Mouse (Mus musculus) gastrocnemius, postnatal 10 days (tissue): ENCODE data around the gene Agfg2. TPM values are rescaled to one million over a fixed set of nuclear protein-coding genes. Genes with fewer than 3 reads are reported as not detected.
"Not testable (repeated sequence)": the region's sequence is repeated elsewhere in the genome, so short reads cannot be mapped to it uniquely, and the experiment has no call there.

Experiments
- DNase-seq: peaks from one replicate; pipeline ENCODE4 v3.0.0; 2021; ENCODE audit warnings: mixed read lengths
- total RNA-seq, 2 experiments: library from RNA; stranded (reverse); gene quantifications; 2 replicates each; pipeline ENCODE4 v1.2.3; 2021

Agfg2 gene
- total RNA-seq, 2 experiments from 2014 or later = 4.3 to 5.9 TPM

DNA sequence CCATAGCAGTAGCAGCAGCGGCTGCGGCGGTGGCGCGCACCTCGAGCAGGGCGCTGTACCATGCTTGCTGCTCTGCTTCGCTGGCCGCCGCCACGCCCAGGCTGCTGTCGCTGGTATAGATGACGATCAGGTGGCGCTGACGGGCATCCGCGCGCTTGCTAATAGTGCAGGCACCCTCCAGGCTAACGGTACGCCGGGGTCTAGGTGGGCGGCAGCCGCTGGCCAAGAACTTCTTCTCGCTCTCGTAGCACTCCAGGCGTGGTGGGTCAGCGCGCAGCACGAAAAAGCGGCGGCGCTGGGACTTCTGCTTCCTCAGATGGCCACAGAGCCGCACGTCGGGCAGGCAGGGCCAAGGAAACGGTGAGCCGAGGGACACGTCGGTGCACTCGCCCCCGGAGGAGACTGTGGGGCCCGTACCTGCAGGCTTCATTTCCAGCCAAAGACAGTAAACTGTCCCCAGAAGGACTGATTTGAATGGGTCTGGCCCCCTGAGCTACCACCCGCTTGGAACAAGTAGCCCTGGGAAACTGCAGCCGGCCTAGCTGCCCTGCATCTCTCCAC, 39.4 kb downstream of the Agfg2 start:
- DNase-seq = no peak

DNA sequence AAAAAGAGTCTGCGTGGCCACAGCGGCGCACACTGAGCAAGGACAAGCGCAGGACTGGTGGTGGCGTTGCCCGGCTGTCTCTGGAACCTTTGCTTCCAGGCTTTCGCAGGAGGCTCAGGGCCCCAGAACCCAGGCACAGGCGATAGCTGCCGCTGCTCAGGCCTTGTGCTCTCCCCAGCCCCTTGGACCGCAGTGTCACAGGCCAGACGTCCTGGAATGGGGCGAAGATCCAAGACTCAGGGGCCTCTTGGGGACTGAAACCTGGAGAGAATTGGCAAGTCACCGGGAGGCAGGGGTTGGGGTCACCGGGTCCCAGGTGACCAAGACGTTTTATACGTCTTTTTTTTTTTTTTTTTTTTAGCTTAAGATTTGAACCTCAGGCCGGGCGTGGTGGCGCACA, 40.0 kb downstream of the Agfg2 start:
- DNase-seq = no peak

DNA sequence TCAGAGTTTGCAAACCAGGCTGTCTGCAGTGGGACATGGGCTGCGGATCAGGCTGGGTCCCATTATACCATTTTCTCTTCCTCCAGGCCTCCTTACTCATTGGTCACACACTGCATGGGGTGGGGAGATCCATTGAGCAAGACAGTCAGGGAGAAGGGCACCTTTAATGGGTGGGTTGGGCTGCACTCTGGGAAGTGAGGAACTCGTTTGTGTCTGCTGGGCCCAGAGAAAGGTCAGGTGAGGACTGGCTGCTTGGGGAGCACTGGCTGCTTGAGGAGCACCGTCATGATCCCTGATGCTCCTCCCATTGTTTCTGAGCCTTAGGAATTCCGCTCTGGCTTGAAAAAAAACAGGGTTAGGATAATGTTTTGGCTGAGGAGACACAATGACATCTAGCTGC, 41.6 kb downstream of the Agfg2 start:
- no peak for DNase-seq

DNA sequence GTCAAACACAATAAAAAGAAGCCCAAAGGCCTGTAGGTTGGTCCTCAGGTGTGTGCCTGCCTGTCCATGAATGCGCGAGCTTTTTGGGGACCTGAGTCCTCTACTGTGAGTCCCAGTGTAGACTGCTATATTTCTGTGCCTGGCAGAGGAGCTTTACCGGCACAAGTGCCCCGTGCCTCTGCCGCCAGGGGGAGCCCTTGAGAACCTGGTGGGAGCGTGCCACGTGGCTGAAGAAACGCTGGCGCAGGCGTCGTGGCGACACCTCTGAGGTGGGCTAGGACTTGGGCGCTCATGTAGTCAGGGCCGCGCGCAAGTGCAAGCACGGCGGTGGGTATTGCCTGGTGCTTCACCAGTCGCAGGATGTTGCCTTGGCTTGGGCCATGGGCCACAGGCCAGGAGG, 43.5 kb downstream of the Agfg2 start, which contains the start of gene Sap25:
Sap25 (plus strand) TSS at position 281 of the 400 bp plus-strand sequence.
- DNase-seq = peak; percentile 49

DNA sequence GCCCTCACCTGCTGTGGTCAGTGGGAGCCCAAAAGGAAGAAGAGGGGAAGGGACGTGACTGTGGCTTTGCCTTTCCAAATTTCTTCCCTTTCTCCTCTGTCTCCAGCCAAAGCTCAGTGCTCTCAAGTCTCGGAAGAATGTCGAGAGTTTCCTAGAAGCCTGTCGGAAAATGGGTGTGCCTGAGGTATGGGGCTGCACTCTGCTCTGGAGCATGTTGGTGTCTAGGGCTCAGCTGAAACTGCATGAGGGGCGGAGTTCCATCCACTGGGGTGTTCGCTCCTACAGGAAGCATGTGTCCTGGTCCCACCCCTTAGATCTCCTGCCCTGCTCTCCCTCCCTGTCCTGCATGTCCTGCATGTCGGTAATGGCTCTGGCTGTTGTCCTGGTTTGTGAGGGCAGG, 45.1 kb downstream of the Agfg2 start:
- no peak for DNase-seq

DNA sequence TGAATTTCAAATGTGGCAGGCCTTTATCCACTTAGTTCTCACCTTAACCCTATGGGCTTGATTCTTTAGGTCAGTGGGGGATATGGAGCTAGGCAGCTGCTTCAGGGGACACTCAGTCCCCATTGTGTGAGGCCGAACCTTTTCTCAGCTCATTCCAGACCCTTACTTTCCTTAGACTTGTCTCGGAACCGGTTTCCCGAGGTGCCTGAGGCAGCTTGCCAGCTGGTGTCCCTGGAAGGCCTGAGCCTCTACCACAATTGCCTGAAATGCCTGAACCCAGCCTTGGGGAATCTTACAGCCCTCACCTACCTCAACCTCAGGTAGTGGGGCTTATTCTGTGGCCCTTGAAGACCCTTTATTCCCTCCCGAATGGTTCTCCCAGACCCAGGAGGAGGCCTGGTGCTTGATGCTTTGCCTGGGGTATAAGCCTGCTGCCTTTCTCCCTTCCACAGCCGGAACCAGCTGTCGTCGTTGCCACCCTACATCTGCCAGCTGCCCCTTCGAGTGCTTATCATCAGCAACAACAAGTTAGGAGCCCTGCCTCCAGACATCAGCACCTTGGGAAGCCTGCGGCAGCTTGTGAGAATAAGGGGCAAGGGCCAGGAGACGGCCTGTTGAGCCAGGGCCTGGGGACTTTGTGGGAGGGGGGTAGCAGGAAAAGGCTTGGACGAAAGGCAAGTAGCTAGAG, 51.0 kb downstream of the Agfg2 start:
- no peak for DNase-seq

DNA sequence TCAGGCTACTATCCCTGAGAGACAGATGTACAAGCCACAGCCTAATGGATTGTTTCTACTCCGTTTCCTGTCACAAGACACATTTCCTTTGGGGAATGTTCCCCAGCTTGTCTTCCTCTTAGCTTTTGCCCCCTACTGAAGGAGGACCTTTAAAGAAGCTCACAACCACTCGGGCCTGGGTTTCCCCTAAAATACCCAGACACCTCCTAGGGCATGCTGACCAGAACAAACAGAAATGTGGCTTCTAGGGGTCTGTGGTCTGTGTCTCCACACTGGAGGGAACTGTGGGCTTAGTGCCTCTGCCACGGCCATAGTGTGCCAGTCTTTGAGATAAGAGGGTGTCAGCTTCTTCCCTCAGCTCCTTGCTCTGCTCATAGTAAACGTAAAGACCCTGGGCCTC, 52.9 kb downstream of the Agfg2 start:
- DNase-seq = no peak

DNA sequence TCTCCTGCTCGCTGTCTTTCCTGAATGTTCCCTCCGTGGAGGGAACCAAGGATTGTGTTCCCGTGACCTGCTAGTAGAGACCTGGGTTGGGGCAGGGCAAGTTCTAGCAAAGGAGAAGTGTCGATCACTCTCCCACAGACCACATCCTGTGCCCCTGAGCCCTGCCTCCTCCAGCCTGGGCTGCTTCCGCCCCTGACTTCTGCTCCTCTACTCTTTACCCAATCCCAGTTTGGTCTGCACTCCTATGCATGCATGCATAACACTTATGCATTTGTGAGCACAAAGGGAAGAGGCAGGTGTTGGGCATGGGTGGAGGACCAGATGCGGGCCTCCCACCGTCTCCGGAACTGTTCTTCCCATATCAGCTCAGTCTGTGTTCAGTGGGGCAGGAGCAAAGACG, 53.4 kb downstream of the Agfg2 start:
- no peak for DNase-seq

DNA sequence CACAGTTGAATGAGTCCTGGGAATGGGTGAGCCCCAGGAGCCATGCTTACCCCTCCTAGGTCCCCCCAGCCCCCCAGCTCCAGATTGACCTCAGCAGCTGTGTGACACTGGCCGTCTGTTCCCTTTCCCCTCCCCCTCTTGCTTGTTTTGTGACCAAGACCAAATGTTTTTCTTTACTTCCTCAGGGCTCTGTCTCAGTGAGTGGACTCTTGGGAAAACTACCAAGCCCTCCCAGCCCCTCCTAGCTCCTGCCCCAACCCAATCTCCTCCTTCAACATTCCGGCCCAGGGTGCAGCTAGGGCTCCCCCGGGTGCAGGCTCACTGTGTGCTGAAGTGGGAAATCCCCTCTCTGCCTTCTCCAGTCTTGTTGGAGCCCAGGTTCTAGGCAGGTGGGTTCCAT, 53.9 kb downstream of the Agfg2 start:
- DNase-seq = no peak

DNA sequence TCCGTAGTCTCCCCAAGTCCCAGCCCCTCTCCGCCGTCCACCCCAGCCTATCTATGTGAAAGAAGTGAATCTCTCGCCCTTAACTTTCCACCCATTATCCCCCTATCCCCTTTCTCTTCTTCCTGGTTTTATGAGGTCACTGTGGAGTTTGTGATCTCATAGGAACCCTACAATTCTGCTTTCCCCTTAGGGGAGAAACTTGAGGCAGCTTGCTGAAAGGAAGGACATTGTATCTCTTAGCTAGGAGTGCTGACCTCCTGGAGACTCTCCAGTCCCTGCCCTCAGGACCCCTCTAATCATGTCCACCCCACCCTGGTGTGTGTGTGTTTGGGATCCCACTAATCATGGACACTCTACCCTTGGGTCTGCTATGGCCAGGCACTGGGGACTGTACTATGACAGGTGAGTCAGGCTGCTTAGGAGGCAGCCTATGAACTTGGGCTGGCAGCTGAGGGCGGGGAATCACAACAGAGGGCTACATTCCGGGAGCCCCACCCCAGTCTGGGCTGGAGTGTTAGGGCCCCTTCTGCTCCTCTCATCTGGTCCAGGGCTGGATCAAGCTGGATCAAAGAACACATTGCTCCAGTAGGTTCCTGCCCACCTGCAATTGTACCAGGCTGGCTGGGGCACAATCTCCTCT, 54.5 kb downstream of the Agfg2 start:
- no peak for DNase-seq

DNA sequence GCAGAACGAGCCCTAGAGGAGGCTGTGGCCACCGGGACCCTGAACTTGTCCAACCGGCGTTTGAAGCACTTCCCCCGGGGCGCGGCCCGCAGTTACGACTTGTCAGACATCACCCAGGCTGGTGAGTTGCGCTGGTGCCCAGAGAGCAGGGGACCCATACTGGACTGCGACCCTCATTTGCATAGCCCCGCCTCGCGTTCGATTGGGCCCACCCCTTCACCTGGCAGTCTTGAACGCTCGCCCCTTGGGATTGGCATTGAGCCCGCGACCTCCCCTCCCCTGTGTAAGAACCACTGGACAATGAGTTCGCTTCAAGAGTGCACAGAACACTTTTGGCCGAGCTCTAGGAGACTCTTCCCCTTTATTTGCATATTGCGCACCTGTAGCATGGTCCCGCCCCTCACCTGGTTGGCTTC, 55.2 kb downstream of the Agfg2 start:
- no peak for DNase-seq

DNA sequence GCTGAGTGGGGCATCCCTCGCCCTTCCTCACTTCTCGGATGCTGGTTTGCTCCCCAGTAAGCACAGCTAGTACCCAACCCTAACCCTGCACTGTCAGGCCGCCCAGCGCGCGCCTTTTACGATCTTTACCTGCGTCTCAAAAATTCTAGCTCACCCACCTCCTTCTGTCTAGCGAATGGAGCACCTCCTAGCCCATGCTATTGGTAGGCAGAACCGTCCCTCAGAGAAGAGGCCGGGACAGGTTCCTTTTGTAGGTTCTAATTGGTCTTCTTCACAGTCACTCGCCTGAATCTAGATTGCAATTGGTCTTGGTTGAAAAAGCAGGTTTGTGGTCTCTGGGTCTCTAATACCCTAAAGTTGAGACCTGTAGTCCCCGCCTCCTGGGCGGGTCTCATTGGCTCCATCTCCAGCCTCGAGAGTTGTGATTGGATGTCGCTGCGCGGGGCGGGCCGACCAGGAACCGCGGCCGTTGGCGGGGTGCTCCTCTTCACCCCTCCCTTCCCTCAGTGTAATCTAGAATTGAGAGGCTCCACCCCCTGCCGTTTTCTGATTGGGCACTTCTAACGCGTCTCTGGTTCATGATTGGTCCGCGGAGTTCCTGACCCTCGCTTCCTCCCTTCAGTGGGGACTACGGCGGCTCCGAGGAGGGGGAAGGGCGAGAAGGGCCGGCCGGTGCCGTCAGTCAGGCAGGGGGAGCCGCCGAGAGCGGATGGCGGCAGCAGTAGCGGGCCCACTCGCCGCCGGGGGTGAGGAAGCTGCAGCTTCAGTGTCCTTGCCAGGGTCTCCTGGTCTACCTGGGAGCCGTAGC, 55.8 kb downstream of the Agfg2 start, which contains the start of the genes Fbxo24, Lrch4 and Gm20605:
Fbxo24 (minus strand) TSS at position 505 of the 808 bp plus-strand sequence.
Lrch4 (plus strand) TSS at position 624 of the 808 bp plus-strand sequence.
Gm20605 (plus strand) TSS at position 678 of the 808 bp plus-strand sequence.
- peak; percentile 94 for DNase-seq

DNA sequence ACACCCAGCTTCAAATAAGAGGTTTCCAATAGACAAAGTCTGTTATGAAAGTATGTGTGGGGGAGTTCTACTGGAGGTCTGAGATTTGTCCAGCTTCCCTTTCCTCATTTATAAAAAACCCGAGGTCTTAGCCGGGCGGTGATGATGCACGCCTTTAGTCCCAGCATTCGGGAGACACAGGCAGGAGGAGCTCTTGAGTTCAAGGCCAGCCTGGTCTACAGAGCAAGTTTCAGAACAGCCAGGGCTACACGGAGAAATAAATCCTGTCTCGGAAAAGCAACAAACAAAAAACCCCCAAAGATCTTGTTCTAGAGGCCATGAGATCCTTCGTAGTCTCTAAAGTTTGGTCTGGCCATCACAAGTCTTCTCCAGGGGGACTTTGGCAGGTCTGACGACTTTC, 56.5 kb downstream of the Agfg2 start:
- DNase-seq = no peak

DNA sequence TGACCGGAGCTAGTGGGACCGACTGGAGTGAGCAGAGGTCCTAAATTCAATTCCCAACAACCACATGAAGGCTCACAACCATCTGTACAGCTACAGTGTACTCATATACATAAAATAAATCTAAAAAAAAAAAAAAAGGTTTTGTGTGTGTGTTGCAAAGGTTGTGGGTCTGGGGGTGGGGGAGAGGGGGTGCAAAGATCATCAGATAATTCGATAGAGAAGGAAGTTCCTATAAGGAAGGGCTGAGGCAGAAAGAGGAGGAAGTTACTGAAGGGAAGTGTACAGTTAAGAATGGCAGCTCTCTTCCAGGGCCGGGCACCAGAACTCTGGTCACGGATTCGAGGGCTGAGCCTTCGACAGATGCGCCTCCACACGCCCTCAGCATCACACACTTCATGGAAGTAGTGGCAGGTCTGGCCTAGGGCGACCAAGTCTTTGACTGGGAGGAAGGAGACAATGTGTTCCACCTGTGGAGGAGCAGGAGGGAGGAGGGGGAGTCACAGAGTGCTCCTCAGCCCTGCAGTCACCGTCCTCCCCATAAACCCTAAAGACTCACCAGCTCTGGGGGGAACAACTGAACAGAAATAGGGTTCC, 60.5 kb downstream of the Agfg2 start:
- no peak for DNase-seq

DNA sequence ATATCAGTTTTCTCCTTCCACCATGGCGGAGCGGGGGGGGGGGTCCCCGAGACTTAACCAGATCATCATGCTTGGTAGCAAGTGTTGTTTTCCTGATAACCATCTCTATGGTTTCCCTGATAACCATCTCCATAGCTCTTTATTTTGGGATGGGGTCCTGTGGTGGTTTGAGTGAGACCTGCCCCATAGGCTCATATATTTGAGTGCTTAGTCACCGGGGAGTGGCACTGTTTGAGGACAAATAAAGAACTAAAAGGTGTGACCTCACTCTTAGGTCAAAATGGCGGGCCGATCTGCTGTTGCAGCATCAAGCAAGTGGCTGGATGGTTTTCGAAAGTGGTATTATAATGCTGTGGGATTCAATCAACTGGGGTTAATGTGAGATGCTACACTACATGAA, 69.2 kb downstream of the Agfg2 start:
- DNase-seq = no peak

DNA sequence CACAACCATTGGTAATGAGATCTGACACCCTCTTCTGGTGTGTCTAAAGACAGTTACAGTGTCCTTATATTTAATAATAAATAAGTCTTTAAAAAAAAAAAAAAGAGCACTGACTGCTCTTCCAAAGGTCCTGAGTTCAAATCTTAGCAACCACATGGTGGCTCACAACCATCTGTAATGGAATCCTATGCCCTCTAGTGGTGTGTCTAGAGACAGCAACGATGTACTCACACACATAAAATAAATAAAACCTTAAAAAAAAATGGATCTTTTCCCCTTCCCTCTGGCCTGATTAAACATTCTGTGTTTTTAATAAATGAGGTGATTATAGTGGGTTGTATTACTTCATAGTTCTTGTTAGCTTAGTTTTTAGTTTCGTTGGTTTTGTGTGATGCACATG, 69.6 kb downstream of the Agfg2 start:
- not testable (repeated sequence) for DNase-seq

DNA sequence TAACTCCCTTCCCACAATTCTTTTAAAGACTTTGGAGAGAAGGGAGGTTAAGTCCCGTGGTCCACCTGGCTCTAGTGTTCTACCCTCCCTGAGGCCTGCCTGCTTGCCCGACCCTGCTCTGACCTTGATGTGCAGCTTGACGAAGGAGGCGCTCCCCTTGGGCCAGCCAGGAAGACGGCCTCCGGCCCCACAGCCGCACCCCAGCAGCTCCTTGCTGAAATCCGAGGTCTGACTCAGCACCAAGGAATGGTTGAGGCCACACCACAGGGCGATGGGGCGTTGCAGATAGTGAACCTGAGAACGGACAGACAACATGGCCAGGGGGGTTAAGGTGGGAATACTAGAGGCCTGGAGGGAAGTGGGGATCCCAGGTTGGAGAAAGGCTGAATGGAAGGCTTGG, 71.0 kb downstream of the Agfg2 start, which contains the start of gene Pcolce:
Pcolce (minus strand) TSS at position 235 of the 400 bp plus-strand sequence.
- peak; percentile 42 for DNase-seq

DNA sequence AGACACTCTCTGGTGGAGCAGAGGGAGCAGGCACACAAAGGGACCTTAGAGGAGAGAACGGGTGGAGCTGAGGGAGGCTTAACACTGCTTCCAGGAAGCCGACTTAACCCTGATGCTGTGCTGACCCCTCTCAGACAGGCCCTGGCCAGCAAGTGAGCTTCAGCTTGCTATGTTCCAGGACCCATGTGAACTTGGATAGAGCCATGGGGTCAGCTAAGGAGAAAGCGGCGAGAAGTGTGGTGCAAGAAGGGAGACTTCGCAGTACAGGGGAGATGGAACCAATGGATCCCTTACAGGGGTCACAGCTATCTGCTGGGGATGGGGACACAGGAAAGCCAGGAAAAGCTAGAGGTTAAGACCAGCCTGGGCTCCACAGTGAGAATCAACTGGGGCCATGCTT, 71.5 kb downstream of the Agfg2 start:
- DNase-seq = no peak

DNA sequence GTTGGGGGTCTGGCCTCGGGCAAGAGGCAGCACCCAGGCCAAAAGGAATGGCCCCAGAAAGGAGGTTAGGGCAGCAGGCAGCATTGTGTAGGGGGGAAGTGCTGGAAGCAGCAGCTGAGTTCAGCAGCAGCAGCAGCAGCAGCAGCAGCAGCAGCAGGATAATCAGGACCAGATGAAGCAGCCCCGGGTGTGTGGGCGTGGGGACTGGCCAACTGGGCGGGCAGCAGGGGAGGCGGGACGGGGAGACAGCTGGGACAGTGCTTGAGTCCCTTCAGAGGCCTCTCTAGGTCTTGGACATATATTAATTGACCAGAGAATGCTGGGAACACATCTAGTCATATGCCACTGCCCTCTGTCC, 73.3 kb downstream of the Agfg2 start:
- peak; percentile 76 for DNase-seq

DNA sequence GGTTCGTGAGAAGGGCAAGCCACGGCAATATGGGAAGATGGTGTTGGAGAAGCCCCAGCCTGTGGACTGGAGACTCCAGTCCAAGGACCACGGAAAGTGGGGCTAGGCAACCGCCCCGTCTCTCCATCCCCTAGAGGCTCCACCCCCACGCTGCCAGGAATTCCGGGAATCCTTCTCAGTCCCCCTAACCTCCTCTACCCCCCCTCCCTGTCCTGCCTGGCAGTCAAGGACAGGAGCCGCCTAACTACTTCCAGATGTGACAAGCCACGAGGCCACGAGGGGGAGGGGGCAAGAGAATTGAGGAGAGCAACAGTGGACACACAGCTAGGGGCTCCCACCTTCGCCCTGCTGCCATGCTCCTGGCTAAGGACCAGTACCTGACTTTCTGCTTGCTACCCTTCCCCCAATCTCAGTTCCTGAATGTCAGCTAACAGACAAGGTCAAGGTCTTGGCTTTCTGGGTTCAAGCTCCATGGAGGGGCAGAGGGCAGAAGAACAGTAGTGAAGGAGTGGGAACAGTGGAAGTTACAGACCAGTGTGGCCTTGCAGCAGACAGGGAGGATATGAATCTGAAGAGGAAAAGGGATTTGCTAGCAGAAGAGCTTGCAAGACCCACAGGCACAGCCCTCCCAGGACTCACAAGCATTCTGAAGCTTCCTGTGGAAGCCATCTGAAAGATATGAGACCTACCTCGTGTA, 73.8 kb downstream of the Agfg2 start:
- DNase-seq = peak; percentile 76

DNA sequence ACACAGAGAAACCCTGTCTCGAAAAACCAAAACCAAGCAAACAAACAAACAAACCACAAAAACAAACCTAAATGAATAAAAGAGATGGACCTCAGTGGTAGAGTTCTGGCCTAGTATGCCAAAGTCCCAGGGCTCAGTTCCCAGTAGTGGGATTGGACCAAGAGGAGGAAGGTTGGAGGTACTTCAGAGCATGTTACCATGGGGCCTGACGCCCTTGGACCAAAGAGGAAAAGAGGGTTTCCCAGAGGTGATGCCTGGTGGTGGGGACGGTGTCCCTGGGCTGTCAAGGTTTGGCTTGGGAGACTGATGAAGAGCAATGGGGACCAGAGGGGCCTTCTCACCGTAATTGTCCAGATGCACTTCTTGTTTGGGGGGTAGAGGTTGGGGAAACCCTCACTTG, 74.5 kb downstream of the Agfg2 start:
- no peak for DNase-seq

DNA sequence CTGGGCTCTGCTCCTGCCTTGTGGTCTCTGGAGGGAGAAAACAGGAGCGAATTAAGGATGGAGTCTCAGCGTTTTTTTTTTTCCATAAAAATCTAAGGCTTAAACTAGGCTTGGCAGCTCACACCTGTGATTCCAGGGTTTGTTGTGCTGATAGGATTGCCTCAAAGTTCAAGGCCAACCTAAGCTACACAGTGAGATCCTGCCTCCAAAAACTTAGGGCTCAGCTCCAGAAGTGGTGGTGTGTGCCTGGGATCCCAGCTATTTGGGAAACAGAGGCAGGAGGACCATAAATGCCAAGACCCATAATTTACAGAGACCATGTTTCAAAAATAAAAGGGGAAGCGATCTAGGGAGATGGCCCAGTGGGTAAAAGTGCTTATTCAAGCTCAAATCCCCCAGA, 75.2 kb downstream of the Agfg2 start:
- no peak for DNase-seq
